Mouse (Mus musculus) right cerebral cortex, adult 2 months (tissue): ENCODE data around the gene Unc93b1.
A peak's percentile ranks its signal among the peaks of the same experiment; 100 is the strongest.
"Not testable (repeated sequence)": the region's sequence is repeated elsewhere in the genome, so short reads cannot be mapped to it uniquely, and the experiment has no call there.

Source experiments
- DNase-seq, 2 experiments: peaks; one replicate each; pipeline ENCODE4 v3.0.0; 2021 to 2022; ENCODE audit warnings: low spot score in 2 of 2

The Unc93b1 gene

DNA sequence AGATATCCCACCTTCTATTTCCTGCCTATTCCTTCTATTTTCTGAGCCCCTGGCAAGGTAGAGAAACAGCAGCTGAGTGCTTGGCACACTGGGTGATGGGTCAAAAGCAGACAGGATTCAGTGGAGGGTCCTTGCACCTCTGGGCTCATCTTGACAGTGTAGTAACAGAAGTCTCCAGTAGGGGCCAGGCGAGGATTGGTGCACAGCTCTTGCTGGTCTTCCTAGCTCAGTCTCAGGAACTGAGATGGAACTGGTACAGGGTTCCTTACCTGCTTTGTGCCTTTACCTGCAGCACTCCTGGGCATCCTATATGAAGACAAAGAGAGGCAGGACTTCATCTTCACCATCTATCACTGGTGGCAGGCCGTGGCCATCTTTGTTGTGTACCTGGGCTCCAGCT, 11.7 kb downstream of the Unc93b1 start:
- DNase-seq = peak; percentile 79 to 80

DNA sequence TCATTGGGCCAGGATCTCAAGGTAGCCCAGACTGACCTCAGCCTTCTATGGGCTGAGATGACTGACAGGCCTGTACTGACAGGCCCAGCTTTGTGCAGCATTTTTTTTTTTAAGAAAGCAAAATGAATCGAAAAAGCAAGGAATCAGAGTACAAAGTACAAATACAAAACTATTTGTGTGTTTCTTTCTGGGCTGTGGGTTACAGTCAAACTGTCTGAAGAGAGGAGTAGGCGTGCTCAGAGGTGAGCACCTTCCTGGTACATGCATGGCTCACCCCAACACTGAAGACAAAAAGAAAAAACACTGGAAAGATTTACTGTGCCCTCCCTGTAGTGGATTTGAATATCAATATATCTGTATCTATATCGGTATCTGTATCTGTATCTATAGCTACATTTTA, 12.8 kb downstream of the Unc93b1 start:
- no peak for DNase-seq

DNA sequence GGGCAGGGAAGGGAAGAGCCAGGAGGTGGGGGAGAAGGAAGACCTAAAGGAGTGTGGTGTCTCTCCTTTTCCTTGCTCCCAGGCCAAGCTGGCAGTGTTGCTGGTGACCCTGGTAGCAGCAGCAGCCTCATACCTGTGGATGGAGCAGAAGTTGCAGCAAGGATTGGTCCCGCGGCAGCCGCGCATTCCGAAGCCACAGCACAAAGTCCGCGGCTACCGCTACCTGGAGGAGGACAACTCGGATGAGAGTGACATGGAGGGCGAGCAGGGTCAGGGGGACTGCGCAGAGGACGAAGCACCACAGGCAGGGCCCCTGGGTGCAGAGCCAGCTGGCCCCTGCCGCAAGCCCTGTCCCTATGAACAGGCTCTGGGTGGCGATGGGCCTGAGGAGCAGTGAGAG, 13.6 kb downstream of the Unc93b1 start:
- DNase-seq = no peak

DNA sequence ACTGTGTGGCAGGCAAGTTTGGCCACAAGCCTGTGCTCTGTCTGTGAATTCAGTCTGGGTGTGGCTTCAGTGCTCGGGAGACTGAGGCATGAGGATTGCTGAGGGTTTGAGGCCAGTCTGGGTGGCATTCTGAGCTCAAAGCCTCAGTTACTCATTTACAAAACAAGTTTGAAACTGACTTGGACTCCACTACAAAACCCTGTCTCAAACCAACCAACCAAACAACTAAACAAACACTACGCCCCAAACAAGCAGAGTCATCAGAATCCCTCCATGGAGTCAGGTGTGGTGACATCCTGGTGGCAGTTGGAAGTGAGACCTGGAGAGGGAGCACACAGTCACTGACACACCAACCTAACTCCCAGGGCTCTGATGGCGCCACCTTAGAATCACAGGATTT, 15.3 kb downstream of the Unc93b1 start:
- no peak for DNase-seq

DNA sequence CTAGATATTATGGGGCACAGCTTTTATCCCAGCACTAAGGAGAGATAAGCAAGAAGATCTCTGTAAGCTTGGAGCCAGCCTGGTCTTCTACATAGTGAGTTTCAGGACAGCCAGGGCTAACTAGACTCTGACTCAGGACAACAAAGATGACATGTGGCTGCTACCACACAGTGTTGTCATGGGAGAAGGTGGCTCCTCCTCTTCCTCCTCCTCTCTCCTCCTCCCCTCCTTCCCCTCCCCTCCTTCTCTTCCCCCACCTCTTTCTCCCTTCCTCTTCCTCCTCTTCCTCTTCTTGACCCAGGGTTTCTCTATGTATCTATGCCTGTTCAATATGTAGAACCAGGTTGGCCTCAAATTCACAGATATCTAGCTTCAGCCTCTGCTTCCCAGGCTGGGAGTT, 16.5 kb downstream of the Unc93b1 start:
- DNase-seq = no peak

DNA sequence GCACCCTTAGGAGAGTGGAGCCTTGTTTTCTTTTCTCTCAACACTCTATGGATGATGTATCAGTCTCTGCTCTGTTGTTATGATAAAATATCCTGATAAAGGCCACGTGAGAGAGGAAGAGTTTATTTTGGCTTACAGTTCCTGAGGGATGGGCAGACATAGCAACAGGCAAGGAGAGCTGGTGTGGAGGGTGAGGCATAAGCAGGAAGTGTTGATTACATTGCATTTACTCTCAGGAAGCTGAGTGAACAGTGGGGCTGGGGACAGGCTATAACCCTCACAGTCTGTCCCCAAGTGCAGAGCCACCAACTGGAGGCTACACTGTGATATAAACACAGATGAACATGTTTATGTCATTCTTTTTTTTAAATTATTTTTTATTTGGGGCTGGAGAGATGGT, 17.1 kb downstream of the Unc93b1 start:
- DNase-seq = no peak

DNA sequence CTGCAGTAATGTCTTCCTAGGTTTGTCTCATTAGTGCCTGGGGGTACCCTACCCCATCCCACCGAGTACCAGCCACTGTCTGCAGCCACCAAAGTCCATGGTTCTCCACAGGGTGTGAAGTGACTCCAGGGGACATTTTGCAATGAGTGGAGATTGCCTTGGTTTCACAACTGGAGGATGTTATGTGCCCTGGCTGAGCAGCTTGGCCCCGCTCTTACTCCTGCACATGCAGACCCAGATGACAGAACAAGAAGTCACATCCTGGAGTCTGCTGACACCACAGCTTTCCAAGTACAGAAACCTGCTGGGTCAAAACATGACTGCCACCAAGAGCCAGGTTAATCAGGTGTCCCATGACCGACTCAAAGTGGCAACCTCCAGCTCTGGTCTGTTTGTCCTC, 20.0 kb downstream of the Unc93b1 start:
- DNase-seq = no peak

DNA sequence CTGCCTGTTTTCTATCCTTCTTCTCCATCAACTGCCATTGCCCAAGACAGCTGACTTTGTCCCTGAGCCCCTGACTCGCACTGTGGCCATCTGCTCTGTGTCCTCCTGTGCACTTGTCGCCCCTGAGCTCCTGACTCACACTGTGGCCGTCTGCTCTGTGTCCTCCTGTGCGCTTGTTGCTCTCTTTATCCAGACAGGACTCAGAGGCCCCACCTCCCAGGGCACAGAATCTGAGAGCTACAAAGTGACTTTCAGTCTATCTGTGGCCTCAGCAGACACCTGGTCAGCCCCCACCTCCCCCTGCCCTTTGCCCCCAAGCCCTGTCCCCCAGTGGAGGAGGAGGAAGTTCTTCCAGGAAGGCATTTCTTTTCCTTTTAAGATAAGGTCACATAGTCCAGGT, 20.8 kb downstream of the Unc93b1 start:
- DNase-seq = no peak

DNA sequence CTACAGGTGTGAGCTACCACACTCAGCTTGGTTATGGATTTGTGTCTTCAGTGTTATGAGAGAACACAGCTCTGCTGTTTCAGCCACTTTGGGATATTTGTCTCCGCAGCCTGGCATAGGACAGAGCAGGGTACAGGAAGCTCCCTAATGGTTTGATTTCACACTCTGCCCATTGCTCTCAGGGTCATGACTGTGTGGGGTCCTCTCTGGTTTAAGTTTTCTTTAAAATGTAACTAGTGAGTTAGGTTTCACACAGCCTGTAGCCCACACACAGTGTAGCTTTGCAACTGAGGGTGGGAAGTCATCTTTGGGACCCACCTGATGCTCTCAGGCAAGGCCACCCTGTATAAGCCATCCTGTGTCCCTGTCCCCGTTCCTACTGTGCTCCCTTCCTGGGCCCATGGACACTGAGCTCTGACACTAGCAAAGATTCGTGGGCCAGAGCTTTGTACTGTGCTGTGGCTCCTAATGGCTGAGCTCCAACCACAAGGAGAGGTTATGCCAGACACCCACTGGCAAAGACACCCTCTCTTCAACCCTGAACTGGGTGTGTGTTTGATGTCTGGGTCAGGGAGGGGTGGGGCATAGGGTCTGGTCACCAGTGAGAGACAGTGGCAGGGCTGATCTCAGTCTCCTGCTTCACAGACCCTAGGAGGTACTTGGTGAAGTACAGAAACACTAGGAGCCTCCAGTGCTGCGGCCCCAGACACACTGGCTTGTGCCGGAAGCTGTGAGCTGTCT, 22.5 kb downstream of the Unc93b1 start:
- DNase-seq = not testable (repeated sequence)

DNA sequence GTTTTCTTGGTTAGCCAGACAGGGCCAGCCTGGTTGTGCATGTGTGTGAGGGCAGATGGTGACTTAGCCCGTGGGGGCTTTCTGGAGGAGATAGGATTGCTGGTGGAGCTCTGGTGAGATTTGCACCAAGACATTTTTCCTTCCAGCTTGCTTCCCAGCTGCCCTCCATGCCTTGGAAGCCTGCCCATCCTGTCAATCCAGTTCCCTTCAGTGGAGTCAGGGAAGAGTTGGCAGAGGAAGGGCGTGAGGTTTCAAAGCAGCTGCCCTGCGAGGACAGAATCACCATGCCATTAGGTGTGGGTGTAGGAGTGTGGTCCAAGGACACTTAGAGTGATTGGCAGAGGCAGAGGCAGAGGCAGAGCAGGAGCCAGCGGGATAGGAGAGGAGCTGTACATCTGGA, 23.5 kb downstream of the Unc93b1 start, which contains the start of gene Aldh3b3:
Gene Aldh3b3 (plus strand): TSS at position 176 of the 400 bp plus-strand sequence.
- no peak for DNase-seq

DNA sequence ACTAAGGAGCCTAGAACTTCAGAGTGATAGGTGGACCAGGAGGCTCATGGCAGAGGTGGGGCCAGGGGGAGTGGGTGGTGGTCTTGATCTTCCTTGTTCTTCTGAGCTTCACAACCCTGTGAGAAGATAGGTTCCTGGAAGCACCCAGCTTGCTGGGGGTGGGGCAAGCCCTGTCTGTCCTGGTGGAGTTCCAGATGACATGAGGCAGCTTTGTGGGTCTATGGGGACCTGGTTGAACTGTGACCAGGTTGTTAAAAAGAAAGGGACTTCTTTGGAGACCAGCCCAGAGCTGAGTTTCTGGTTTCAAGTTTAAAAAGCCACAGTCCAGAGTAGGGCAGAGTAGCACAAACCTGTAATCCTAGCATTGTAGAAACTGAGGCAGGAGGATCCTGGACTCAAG, 24.0 kb downstream of the Unc93b1 start:
- DNase-seq = no peak

DNA sequence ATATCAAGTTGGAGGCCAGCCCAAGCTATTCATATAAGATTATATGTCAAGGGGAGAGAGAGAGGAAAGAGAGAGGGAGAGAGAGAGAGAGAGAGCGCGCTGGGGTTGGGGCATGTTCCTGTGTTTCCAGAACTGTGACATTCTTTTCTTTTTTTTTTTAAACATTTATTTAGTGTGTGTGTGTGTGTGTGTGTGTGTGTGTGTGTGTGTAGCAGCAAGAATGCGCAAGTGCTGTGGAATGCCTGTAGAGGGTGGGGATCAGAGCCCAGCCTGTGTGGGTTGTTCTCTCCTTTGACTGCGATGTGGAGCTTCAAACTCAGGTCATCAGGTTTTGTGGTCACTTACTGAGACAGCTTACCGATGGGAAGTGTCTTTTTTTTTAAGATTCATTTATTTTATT, 25.2 kb downstream of the Unc93b1 start:
- no peak for DNase-seq

DNA sequence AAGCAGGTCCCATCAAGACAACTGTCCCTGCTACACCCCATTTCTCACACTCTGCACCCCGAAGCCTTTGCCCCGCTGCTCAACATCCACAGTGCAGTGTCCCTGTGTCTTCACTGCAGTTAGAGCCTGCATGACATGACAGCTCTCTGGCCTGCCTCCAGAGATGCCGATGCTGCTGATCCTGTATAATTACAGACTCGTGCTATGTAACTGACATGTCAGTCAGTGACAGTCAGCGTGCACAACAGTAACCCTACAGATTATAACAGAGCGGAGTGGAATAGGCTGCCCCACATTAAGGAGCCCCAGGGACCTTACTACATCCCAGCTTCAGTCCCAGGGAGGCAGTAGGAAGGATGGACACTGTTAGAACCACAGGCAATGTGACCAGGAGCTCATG, 26.8 kb downstream of the Unc93b1 start:
- DNase-seq = not testable (repeated sequence)

DNA sequence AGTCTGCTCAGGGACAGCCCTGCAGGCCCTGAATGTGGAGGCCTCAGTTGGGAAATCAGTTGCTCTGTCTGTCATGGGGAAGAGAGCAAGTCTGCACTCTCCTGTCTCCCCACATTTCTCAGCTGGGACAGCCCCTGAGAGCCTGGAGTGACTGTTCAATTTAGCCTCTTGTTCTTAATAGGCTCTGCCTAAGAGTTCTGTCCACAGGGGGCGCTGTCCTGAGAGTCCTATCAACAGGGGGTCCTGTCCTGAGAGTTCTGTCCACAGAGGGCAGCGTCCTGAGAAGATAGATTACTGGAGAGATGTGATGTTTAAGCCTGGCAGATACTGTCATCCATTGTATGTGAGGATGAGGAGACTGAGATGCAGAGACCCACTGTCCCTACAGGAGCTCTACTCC, 27.5 kb downstream of the Unc93b1 start:
- DNase-seq = no peak

DNA sequence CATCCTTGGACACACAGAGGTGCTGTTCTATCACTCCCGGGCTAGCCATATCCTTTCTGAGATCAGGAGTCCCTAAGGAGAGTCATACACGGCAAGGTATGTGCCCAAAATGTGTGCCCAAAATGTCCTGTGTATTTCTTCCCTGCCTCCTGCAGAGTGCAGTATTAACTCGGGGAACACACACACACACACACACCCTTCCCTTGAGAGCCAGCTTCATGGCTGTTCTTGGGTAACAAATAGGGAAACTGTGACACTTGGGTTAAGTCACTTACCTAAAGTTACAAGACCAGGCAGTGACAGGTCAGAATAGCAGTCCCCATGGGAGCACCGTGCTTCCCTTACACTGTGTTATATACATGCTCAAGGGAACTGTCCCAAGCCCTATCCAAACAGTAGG, 29.0 kb downstream of the Unc93b1 start:
- DNase-seq = no peak

DNA sequence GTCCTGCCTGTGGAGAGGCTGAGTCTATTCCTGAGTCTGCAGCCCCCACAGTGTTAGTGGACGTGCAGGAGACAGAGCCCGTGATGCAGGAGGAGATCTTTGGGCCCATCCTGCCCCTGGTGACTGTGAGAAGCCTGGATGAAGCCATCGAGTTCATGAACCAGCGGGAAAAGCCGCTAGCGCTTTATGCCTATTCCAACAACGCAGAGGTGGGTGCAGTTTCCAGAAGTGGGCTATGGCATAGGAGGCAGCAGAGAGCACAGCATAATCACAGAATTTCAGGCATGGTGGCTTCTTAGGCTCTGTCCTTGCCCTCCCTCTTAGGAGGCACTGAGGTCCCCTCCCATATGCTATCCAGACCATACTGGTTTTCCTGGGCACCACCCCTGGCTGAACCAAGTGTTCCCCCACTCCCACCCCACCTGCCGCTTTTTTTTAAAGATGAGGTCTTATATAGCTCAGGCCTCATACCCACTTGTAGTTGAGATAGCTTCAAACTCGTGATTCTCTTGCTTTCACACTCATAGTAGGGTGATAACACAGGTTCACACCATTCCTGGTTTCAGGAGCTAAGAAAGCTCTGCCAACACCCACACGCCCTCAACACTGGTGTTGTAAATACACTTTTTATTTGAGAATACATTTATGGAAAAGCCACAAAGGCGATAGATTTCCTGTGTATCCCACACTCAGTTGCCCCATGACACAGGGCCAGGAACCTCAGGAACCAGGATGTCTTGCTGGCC, 31.5 kb downstream of the Unc93b1 start:
- no peak for DNase-seq

DNA sequence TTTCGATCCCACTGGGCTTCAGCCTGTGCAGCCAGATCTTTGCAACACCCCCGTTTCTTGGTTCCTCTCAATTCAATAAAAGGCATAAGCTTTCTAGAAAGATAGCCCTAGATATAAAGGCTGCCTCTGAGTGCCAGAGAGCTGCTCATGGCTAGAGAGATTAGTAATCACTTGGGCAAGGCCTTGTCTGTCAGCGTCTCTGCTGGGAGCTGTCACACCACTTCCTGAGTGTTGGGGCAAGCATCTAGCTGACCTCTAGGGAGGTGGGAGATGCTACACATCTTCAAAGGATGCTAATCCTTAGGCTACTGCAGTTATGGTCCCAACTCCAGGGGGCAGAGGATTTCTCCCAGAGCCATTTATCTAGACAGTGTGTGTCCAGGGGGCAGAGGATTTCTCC, 32.3 kb downstream of the Unc93b1 start:
- no peak for DNase-seq

DNA sequence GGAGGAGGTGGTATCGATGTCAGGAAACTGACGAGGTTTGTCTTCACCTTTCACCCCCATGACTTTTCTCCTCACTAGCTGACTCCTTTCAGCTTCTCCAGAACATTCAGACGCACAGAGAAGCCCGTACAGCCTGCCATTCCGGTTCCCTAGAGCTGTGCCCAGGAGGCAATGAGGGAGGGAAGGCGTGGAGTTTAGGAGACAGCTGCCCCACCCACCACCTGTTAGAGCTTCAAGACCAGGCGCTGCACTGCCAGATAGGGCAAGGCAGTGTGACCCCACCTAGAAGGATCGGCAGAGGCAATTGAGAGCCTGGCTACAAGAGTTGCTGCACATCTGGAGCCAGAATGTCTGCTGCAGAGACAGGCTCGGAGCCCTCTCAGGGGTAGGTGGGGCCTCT, 37.2 kb downstream of the Unc93b1 start, which contains the start of gene Aldh3b2:
Gene Aldh3b2 (plus strand): TSS at position 100 of the 400 bp plus-strand sequence.
- DNase-seq = no peak

DNA sequence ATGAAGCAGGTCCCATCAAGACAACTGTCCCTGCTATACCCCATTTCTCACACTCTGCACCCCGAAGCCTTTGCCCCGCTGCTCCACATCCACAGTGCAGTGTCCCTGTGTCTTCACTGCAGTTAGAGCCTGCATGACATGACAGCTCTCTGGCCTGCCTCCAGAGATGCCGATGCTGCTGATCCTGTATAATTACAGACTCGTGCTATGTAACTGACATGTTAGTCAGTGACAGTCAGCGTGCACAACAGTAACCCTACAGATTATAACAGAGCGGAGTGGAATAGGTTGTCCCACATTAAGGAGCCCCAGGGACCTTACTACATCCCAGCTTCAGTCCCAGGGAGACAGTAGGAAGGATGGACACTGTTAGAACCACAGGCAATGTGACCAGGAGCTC, 39.6 kb downstream of the Unc93b1 start:
- not testable (repeated sequence) for DNase-seq

DNA sequence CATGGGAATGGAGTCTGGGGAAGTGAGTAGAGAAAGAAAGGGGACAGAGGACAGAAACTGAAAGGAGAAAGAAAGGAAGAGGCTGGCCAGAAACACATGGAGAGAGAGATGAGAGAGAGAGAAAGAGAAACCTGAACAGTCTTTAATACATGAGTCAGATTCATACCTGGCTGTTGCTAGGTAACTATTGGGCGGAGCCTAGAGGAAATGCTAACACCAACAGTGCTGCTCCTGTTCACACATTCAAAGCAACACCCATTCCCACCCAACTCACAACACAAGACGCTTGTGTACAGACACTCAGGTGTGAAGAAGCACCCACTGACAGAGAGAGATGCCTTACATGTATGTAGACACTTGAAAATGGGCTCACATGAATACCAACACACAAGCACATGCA, 40.9 kb downstream of the Unc93b1 start:
- DNase-seq = no peak

DNA sequence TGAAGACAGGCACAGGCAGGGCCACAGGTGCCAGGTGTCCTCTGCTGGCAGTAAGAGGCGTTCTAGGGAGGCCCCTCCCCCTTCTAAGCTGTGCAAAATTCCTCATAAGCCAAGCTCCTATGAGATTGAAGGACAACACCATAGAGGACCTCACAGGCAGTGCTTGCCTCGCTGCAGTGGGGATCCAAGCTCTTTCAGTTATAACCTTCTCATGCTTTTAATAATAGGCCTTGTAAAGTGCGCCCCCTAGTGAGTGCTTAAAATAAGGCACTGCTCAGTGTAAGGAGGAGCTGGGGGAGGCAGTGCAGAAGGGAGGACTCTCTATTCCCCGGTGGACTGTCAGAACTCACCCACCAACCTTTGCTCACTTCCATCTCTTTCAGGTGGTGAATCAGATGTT, 45.3 kb downstream of the Unc93b1 start:
- DNase-seq = peak; percentile 82 to 84

DNA sequence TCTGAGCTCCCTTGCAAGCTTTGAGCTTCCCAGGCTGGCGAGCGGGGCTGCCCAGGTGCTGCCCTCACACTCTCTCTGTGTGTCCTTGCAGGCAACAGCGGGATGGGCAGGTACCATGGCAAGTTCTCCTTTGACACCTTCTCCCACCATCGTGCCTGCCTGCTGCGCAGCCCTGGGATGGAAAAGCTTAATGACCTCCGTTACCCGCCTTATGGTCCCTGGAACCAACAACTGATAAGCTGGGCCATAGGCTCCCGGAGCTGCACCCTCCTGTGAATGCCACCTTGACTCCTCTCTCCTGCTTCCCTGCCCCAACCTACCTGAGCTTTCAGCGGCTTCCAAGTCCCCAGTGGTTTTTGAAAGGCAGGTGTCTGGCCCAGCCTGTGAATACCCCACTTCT, 45.9 kb downstream of the Unc93b1 start:
- DNase-seq = no peak

DNA sequence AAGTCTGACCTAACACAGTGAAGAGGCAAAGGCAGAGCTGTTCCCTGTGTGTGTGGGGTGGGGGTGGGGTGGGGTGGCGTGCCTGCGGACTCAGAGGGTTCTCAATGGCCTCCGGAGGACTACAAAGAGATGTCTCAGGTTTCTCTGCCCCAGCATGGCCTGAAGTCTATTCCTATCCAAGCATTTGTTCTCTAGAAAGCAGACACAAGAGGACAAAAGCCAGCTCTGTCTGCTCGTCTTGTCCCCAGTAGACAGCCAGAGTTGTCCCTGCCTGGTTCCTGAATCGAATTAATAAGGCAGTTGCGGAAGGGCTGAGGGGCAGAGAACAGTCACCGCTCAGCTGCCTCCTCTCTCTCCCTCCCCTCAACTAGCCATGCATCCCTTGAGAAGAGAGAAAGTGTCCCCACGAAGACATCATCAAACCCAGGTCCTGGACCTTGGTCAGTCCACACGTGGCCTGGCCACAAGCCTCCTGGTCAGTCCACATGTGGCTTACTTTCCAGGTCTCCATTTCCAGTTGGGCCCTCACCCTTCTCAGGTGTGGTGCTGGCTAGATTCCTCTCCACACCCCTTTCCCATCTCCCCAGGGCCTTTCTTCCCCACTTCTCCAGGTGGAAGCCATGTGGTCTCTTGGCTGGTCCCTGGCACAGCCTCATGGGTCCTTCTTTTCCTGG, 48.7 kb downstream of the Unc93b1 start:
- DNase-seq = no peak
